Mouse (Mus musculus): ENCODE data around the gene Siglec1.

Siglec1 gene

DNA sequence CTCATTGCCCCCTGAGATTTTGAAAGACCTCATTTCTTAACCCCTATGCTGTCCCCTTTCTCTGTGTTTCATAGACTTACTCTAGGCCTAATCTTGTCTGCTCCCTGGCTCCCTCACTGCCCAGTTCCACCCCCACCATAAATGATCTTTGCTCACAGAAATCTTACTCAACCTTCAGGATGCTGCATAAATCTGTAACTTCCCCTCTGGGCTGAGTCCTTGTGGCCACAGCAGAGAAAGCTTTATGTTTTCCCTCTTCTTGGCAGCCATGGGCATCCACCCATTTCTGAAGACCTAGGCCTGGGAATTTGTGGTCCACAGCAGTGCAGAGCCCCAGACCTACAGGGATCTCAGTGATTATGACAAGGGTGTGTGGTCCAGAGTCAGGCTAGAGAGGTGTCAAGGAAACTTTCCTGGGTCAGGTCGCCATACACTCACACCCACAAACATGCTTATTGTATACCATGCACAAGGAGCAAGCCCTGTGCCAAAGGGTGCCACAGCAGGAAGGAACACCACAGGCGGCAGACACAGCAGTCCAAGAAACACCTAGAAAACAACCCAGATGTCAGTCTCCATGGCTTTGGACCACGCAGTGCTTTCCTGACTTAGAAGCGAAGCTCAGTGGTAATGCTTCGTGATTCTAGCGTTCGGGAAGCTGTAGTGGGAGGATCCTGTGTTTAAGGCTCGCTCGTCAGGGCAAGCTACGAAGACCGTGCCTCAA lies at the start of gene Siglec1:
Gene Siglec1, minus strand, starts transcription at position 99 of the 724 bp plus-strand sequence.
- no peak for DNase-seq (ENCODE audit: low spot score in 2 of 2)

DNA sequence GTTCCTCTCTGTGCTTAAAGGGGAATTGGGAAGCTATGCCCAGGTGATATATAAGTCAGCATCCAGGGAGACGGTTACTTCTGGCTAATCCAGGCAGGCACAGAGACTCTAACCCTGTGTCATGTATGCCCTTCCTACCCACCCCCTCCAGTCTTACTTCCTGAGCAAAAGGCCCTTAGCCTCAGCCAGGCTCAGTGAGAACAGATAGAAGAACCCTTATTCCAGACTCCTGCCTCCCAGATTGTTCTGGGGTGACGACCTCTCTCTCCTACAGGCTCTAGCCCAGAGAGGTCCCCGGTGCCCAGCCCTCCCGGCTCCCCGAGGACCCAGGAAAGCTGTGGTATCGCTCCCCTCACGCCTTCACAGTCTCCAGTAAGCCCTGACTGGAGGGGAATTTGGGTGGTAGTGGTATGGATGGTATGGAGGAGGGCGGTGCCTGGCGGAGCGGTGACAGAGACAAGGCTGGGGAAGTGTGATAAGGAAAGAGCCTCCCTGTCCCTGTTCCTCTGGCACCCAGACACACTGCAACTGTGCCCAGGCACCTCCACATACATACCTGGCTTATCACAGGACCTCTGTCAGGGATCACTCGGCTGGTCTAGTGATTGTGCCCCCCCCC lies 49.1 kb upstream of the Siglec1 start:
- DNase-seq (ENCODE audit: low spot score in 2 of 2): no peak

DNA sequence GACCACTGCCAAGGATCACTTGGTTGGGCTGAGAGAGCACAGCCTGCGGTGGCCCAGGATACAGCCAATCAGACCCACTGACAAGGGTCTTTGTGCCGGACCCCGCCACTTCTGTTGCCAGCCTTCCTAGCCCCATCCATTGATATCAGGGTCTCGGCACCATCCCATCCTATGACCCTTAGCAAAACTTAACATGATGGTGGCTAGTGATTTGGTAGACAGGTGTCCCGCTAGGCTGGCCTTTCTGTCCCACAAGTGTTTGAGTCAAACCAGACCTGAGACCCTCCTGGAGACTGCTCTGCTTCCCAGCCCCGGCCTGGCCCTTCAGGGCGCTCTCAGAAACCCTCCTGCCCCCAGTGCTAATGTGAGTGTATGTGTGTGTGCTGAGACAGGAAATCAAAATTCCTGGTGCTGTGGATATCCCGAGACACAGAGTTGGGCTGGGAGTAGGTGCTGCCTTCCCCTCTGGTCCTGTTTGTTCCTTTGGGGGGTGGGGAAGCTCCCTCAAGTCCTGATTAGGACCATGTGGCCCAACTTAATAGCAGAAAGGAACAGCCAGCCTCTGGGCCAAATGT lies 48.3 kb upstream of the Siglec1 start:
- no peak for DNase-seq (ENCODE audit: low spot score in 2 of 2)

GRCm38 (mm10) chr2:131134381-131134780 lies 47.8 kb upstream of the Siglec1 start:
- peak; percentile 73 to 87 for DNase-seq (ENCODE audit: low spot score in 2 of 2)

DNA sequence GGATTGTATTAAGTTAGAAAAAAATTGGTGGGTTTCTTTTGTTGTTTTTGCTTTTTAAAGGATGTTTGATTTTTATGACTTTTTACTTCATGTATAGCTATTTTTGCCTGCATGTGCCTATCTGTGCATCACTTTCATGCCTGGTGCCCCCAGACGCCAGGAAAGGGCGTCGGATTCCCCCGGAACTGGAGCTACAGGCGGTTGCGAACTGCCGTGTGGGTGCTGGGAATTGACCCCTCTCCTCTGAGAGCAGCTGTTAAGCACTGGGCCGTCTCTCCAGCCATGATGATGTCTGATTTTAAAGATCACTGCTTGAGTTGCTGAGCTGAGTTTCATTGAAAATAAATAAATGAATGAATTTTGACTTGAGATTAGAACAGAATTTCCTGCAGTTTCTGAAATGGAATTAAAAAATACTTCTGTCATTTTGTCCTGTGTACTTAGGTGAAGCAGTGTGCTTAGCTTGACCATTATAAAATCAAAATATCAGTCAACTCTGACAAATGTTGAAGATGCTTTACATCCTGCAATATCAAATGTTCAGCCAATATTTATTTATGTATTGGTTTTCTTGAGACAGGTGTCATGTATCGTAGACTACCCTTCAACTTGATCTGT lies 46.5 kb upstream of the Siglec1 start, which contains the start of gene Gm11037:
Gene Gm11037, plus strand, starts transcription at position 568 of the 618 bp plus-strand sequence.
- peak in 1 of 2 experiments; percentile 0 for DNase-seq (ENCODE audit: low spot score in 2 of 2)

DNA sequence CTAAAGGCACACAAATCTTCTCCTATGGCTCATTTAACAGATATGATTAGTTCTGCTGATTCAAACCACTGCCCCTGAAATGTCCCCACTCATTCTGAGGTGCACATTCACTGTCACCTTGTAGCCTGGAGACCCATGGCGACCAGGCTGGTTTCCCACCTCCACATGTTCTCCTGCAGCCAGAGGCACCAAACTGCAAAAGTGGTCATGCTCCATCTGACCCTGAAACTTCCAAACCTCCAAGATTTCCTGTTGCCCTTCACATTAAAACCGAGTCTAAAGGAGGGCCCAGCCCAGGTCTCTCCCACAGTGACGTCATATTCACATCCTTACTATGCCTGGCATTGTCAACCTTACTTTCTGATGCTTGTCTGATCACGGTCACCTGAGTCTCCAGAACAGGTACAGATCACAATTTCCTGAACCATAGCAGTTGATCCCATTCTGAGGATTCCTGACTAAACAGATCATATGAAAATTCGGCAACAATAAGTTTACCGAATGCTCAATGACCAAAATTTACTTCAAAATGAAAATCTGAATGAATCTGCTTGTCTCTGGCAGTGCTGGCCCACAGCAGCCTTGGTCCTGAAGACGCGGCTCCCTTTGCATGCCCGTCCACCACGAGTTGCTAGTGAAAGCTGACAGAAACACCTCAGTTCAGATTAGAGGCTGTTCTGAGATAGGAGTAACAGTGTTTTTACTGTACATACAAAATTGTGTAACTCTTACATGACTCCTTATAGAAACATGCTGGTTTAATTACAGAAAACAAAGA lies 45.7 kb upstream of the Siglec1 start:
- peak in 1 of 2 experiments; percentile 0 for DNase-seq (ENCODE audit: low spot score in 2 of 2)

GRCm38 (mm10) chr2:131130849-131131248 lies 44.3 kb upstream of the Siglec1 start:
- DNase-seq (ENCODE audit: low spot score in 2 of 2): no peak

DNA sequence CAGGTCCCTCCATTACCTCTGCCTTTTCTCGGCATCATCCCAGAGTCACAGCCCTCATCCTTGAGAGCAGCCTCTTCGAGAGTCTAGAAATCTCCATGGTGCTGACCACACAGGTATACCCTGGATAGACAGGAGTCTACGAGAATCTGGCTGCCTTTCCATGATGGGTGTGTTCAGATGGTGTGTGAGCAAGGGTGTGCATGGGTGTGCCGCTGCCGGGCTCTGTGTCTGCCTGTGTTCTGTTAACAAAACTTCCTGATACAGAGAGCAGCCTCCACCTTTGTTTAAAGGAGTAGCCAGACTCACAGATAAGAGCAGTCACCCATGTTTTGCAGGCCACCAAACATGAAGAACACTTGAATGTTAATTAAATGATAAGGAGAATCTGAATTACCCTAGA lies 43.3 kb upstream of the Siglec1 start:
- DNase-seq (ENCODE audit: low spot score in 2 of 2): peak in 1 of 2 experiments; percentile 63

DNA sequence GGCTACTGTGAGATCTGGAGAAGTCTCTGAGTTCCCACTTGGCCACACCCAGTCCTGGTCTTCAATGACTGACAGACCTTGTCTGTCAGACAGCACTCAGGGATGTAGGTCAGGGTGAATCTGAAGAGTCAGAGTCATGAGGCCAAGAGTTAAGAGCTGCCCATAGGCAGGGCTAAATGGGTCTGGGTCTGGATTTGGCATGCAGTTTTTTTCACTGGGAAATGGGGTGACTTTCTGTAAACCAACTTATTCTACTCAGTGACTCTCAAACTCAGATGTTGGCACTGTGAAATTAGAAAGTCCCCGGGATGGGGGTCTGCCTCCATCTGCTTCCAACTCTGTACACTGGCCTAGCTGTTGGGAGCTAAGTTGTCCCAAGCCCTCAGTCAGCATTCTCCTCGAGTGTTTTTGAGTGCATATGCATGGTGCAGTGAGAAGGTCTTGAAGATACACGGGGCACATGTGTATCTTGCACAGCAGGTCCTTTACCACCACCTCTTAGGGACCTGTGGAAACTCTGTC lies 42.1 kb upstream of the Siglec1 start:
- DNase-seq (ENCODE audit: low spot score in 2 of 2): peak in 1 of 2 experiments; percentile 1

DNA sequence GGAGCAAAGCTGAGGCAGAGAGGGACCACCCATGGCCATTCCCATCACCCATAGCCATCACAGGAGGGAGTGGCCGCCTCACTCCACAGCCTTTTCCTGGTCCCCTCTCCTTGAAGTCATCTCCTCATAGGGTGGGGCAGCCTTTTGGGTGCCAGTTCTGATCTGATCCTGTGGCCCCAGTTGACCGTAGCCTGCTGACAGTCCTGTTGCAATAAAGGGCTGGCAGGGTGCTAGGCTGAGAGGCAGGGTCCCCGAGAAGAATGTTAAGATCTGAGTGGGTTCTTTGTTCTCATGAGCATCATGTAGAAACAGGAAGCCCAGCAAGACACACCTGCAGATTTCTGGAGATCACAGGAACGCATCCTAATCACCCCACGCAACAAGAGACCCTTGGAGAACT lies 41.6 kb upstream of the Siglec1 start:
- peak in 1 of 2 experiments; percentile 67 for DNase-seq (ENCODE audit: low spot score in 2 of 2)

DNA sequence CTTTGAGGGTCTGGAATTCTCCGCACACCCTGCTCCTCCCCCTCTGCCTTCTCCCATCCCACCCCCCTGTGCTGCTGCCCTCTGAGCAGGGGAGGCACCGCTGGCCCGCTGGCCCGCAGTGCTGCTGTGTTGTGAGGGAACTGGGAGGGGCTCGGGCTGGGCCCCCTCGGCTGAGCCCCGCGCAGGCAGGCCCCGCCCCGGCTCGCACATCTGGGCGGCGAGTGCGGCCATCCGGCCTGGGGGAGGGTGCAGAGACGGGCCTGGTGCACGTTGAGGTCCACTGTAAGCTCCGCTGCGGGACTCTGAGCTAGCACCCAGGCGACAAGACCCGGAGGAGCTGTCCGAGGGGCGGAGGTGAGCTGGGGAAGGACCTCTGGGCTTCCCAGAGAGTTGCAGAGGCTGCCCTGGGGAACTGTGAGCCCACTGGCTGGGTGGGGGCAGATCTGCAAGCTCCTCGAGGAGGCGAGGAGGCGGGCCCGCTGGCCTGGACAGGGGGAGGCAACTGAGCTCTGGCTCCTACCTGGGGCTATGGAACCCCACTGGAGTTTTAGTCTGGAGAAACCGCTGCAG lies 40.7 kb upstream of the Siglec1 start, which contains the start of gene Hspa12b:
Gene Hspa12b, plus strand, starts transcription at position 120 of the 570 bp plus-strand sequence.
- DNase-seq (ENCODE audit: low spot score in 2 of 2): peak; percentile 75 to 86

DNA sequence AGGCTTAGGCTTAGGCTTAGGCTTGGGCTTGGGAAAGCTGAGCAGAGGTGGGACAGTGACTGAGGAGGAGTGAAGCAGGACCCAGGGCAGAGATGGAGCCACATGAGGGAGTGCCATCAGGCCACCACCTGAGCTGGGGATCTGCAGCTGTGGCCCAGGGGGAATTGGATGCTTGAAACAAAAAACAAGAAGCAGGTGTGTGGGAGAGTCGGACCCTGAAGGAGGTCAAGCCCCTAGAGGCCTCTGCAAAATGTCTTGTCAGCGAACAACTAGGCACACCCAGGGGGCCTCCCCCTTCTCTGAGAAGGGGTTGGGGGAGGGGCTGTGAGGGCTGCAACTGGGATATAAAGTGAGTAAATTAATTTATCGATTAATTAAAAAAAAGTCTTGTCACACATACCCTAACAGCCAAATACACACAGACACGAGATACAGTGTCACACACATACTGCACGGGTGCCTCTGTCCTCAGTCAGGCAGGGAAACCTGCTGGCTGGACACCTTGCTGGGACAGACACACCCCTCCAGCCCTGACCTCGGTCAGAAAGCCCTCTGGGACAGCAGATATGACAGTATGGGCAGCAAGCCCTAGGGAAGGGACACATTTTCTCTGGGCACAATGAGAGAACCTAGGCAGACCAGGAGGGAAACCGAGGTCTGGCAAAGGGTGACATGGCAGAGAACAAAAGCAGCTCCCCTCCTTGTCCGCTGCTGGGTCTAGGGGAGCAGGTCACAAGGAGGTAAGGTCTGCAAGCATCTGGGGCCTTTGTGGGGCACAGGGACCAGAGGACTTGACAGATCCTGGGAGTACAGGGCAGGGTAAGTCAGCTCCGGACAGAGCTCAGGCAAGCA lies 39.6 kb upstream of the Siglec1 start:
- DNase-seq (ENCODE audit: low spot score in 2 of 2): no peak

GRCm38 (mm10) chr2:131125157-131125963 lies 38.8 kb upstream of the Siglec1 start:
- DNase-seq (ENCODE audit: low spot score in 2 of 2): no peak

DNA sequence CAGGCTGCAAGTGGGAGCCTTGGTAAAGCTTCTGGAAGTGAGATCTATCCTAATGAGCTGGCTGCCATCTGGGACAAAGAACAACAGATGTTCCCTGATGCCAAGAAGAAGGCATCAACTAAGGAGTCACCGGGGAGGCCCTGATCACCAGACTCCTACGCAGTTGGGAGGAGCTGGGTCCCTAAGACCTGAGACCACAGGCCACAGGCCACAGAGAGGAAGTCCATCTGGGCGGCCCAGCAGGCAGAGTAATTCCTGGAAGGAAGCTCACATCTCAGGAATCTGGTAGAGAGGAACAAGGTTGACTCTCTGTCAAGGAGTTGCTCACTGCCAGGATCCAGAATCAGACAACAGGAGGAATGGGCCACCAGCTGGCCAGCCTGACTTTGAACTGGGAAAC lies 37.6 kb upstream of the Siglec1 start:
- DNase-seq (ENCODE audit: low spot score in 2 of 2): peak; percentile 68 to 86

GRCm38 (mm10) chr2:131118968-131119574 lies 32.5 kb upstream of the Siglec1 start:
- DNase-seq (ENCODE audit: low spot score in 2 of 2): no peak

DNA sequence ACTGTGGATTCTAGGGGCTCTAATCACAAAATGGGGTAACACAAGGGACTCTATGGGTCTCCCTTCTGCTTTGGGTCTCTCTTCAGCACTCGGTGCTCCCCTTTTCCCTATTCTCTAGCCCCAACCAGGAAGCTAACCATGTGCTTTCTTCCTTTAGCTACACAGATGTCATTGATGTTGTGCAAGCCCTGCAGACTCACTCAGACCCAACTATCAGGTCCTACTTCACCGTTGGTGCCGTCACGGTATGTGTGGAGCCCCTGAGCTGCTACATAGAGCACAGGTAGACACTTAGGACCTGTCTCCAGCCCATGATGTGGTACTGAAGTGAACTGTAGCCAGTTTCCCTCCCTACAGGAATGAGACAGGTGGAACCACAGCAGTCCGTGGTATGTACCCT lies 19.4 kb upstream of the Siglec1 start:
- DNase-seq (ENCODE audit: low spot score in 2 of 2): peak in 1 of 2 experiments; percentile 0

DNA sequence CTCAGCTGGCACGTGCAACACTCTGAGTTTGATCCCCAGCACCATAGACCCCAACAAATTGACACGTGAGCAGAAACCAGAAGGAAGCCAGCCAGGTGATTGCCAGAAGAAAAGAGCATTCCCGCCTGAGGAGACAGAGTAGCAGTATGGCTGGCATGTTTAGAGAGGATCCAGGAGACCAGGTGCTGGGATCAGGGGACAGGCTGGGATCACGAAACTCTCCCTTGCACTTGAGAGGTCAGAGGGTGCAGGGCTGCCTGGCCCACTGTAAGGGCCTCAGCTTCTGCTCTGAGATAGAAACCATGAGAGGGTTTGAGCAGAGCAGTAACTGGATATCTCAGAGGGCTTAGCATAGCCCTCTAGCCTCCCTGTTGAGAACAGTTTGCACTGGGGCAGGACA lies 18.5 kb upstream of the Siglec1 start:
- peak in 1 of 2 experiments; percentile 0 for DNase-seq (ENCODE audit: low spot score in 2 of 2)

GRCm38 (mm10) chr2:131104021-131104420 lies 17.5 kb upstream of the Siglec1 start:
- peak in 1 of 2 experiments; percentile 46 for DNase-seq (ENCODE audit: low spot score in 2 of 2)

GRCm38 (mm10) chr2:131101530-131101929 lies 15.0 kb upstream of the Siglec1 start:
- no peak for DNase-seq (ENCODE audit: low spot score in 2 of 2)

All from heart, adult 9 months (tissue).